Mouse (Mus musculus) embryonic fibroblast, embryonic 13.5 days (primary cell): Measurements from ENCODE around the gene Twsg1.

ENCODE experiments used
- CTCF ChIP-seq: IDR thresholded peaks from 2 replicates; pipeline ENCODE4 v1.5.1; 2011; ENCODE audit warnings: mild to moderate bottlenecking, control low read depth, low read length, moderate library complexity, borderline replicate concordance; ENCODE audit not compliant: insufficient read depth
- POLR2A ChIP-seq: IDR thresholded peaks from 2 replicates; pipeline ENCODE4 v1.6.1; 2011; ENCODE audit warnings: low read depth, mild to moderate bottlenecking, control low read depth, low read length, moderate library complexity

DNA sequence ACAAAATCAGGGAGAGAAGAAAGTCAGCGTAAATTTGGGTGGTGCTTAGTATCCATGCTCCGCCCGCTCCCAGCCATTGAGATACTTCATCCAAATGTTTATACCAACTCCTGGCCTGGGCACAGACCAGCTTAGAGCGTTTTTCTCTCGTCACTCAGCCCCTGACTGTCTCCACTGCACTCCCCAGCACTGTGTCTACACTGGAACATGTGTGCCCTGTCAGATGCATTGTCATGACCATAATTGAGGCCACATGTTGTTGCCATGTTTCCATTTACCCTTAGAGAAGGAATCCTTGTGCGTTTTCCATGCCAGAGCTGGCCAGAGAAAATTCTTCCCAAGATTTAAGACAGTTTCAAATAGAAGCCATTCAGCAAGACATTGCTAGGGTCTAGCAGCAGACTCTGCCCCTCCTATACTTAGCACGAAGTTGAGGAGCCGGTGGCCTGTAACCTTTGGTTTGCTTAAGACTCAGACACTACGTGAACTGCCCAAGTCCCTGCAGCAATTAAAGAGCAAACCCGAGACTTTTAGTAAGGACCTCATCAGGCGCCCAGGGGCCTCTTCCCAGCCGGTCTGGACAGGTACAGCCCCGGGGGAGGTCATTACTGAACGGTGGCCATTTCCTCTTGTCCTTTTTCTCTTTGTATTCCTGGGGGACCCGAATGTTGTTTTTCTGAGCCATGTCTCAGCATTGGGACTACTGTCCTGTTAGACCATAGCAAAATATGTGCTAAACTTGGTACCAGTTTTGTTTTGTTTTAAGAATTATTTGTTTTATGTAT lies 39.5 kb downstream of the Twsg1 start:
- TF ChIP-seq CTCF (no peak), POLR2A (no peak)
